Mouse (Mus musculus) urinary bladder, postnatal 14 days (tissue): ENCODE data around the gene Trim40.
A peak's percentile ranks its signal among the peaks of the same experiment; 100 is the strongest.

Experiments
- DNase-seq: peaks from one replicate; pipeline ENCODE4 v3.0.0; 2021; ENCODE audit warnings: low spot score

Trim40 gene

GRCm38 (mm10) chr17:36890073-36890903 is at the start of gene Trim40:
Trim40 (minus strand) TSS chr17:36890123.
- DNase-seq: no peak

- peak; percentile 35 for DNase-seq
Measured at GRCm38 (mm10) chr17:36938056-36938455, 48.1 kb upstream of the Trim40 start.

GRCm38 (mm10) chr17:36931806-36932205 is 41.9 kb upstream of the Trim40 start:
- DNase-seq: peak; percentile 51

- no peak for DNase-seq
Measured at GRCm38 (mm10) chr17:36931130-36931529, 41.2 kb upstream of the Trim40 start.

- no peak for DNase-seq
Measured at GRCm38 (mm10) chr17:36930233-36930632, 40.3 kb upstream of the Trim40 start.

GRCm38 (mm10) chr17:36929236-36929932 is 39.5 kb upstream of the Trim40 start:
- no peak for DNase-seq

- no peak for DNase-seq
Measured at GRCm38 (mm10) chr17:36927496-36928120, 37.7 kb upstream of the Trim40 start.

- DNase-seq: no peak
Measured at GRCm38 (mm10) chr17:36923491-36923890, 33.6 kb upstream of the Trim40 start.

- DNase-seq: no peak
Measured at GRCm38 (mm10) chr17:36922715-36923114, 32.8 kb upstream of the Trim40 start.

- DNase-seq: peak; percentile 68
Measured at GRCm38 (mm10) chr17:36920239-36920638, 30.3 kb upstream of the Trim40 start.

- DNase-seq: peak; percentile 66
Measured at GRCm38 (mm10) chr17:36915076-36915475, 25.2 kb upstream of the Trim40 start.

- DNase-seq: peak; percentile 83
Measured at GRCm38 (mm10) chr17:36914108-36914507, 24.2 kb upstream of the Trim40 start.

GRCm38 (mm10) chr17:36912031-36912430 is 22.1 kb upstream of the Trim40 start:
- no peak for DNase-seq

GRCm38 (mm10) chr17:36909802-36910201 is 19.9 kb upstream of the Trim40 start:
- no peak for DNase-seq

- no peak for DNase-seq
Measured at GRCm38 (mm10) chr17:36908235-36908634, 18.3 kb upstream of the Trim40 start.

- no peak for DNase-seq
Measured at GRCm38 (mm10) chr17:36903651-36904050, 13.7 kb upstream of the Trim40 start.

GRCm38 (mm10) chr17:36900691-36901090 is 10.8 kb upstream of the Trim40 start:
- no peak for DNase-seq

GRCm38 (mm10) chr17:36900001-36900400 is 10.1 kb upstream of the Trim40 start:
- DNase-seq: no peak

GRCm38 (mm10) chr17:36899376-36899775 is 9.5 kb upstream of the Trim40 start:
- DNase-seq: no peak

GRCm38 (mm10) chr17:36897552-36898205 is 7.8 kb upstream of the Trim40 start, which contains the start of gene Trim31:
Trim31 (plus strand) TSS chr17:36898118.
- DNase-seq: no peak

- no peak for DNase-seq
Measured at GRCm38 (mm10) chr17:36897065-36897464, 7.1 kb upstream of the Trim40 start.

GRCm38 (mm10) chr17:36896583-36896982 is 6.7 kb upstream of the Trim40 start:
- DNase-seq: peak; percentile 50
